Mouse (Mus musculus) cerebellum, postnatal 14 days (tissue): ENCODE measurements at regions not wholly inside any gene's neighbourhood (a gene's known extent, or its start where the extent isn't known, plus 50 kb on each side); places are given as distances from the start of the nearest gene placed in this dataset.

Experiments used
- DNase-seq, 2 experiments: peaks; one replicate each; pipeline ENCODE4 v3.0.0; 2021; ENCODE audit warnings: mixed read lengths in 2 of 2

- no peak for DNase-seq
Measured at GRCm38 (mm10) chr9:34323571-34323970, 162.1 kb upstream of the Kirrel3 start.

- DNase-seq = no peak
Measured at GRCm38 (mm10) chr9:34328723-34329122, 157.0 kb upstream of the Kirrel3 start.

DNA sequence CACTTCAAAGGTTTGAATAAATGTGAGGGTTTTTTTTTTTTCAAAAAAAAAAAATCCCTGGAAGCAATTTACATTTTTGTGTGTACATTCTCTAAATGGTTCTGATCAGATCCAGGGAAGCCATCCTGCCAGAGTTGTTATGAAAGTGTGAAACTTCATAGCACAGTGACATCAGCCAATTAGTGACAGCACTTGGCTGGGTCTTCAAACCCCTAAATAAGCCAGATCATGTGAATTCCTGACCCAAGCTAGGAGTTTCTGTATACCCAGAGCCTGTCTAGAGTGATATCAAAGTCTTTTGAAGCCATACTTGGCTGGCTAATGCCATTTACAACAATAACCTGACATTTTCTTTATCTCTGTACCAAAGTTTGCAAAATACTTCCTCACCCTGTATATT is 151.6 kb upstream of the Kirrel3 start:
- DNase-seq = no peak

GRCm38 (mm10) chr9:34334555-34335468 is 150.9 kb upstream of the Kirrel3 start:
- DNase-seq = no peak

- no peak for DNase-seq
Measured at GRCm38 (mm10) chr9:34348442-34348841, 137.3 kb upstream of the Kirrel3 start.

- no peak for DNase-seq
Measured at GRCm38 (mm10) chr9:34349997-34350396, 135.7 kb upstream of the Kirrel3 start.

DNA sequence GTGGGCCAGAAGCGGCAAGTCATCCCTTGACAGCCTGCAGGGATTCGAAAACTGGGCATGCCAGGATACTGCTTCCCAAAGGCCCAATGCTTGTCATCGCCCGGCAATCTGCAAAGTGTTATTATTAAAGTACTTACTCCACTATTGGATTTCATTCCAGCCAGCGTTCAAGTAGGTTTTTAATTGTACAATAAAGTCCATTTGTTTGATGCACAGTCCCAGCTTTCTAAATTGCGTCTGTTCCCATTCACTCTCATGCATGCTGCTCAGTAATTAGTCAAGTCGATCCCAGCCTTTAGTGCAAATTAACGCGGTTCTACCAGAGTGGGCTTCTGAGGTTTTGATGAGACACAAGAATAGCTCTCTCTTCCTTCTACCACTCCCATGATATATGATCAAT is 131.9 kb upstream of the Kirrel3 start:
- no peak for DNase-seq

GRCm38 (mm10) chr9:34354723-34355316 is 130.9 kb upstream of the Kirrel3 start:
- DNase-seq = no peak

DNA sequence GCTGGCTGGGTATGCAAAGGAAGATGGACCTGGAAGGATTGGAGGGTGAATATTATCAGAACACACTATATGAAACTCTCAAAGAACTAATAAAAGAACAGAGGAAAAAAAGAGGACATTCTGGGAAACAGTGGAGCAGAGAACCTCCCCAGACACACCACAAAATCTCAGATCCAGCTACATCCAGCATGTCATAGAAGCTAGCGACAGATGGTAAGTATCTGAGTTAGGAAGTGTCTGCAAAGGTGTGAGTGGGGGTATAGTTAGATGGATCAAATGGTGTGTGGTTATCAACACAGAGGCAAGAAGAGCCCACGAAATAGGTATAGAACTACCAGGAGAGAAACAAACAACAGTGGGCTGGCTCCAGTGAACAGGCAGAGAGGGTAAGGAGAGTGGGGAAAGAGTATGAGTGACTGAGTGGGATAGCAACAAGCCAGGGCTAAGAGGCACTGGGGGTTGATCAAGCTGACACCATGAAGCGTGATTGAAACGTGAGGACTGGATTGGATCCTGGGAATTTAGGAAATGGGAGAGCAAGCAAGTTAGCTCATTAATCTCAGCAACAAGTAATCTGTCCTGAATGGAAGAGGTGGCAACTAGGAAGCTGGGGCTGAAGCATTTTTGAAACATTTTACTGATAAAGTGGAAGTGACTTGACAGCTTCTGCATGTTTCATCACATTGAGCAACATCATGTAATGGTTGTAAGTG is 114.9 kb upstream of the Kirrel3 start:
- no peak for DNase-seq

GRCm38 (mm10) chr9:34375187-34375586 is 110.5 kb upstream of the Kirrel3 start:
- DNase-seq = no peak

GRCm38 (mm10) chr9:34380008-34380407 is 105.7 kb upstream of the Kirrel3 start:
- DNase-seq = no peak

GRCm38 (mm10) chr9:34381601-34382000 is 104.1 kb upstream of the Kirrel3 start:
- DNase-seq = no peak

DNA sequence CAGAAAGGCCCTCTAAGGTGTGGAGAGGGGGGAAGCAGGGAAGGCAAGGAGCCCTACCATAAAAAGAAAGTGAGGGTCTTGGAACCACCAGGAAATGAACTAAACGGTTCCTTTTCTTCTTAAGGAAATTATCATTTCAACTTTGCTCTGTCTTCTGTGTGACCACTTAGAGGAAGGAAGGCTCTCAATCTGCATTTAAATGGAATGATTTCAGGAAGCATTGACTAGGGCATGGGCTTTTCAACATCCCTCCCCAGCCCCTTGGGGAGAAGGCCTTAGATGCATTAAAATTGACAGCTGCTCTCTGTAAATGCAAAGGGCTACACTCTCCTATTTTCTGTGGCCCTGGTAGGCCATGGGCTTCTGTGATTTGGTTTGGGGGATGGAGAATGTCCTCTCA is 103.5 kb upstream of the Kirrel3 start:
- DNase-seq = no peak

- no peak for DNase-seq
Measured at GRCm38 (mm10) chr9:34386071-34386470, 99.6 kb upstream of the Kirrel3 start.

DNA sequence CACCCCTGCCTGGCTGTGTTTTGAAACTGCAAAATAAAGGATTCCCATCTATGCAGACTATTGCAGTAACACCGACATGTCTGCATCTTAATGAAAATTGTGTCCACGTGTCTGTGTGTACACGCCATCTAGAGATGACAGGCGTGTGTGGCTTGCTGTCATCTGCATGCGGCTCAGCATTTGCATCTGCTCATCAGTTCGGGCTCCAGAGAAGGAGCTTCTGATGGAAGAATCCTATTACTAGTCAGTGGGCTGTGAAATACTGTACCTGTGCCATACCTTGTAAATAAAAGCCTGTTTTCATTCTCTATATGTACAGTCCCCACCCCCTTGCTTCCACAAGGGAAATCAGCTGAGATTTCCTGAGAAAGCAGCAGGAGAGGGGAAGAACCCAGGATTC is 92.7 kb upstream of the Kirrel3 start:
- no peak for DNase-seq

DNA sequence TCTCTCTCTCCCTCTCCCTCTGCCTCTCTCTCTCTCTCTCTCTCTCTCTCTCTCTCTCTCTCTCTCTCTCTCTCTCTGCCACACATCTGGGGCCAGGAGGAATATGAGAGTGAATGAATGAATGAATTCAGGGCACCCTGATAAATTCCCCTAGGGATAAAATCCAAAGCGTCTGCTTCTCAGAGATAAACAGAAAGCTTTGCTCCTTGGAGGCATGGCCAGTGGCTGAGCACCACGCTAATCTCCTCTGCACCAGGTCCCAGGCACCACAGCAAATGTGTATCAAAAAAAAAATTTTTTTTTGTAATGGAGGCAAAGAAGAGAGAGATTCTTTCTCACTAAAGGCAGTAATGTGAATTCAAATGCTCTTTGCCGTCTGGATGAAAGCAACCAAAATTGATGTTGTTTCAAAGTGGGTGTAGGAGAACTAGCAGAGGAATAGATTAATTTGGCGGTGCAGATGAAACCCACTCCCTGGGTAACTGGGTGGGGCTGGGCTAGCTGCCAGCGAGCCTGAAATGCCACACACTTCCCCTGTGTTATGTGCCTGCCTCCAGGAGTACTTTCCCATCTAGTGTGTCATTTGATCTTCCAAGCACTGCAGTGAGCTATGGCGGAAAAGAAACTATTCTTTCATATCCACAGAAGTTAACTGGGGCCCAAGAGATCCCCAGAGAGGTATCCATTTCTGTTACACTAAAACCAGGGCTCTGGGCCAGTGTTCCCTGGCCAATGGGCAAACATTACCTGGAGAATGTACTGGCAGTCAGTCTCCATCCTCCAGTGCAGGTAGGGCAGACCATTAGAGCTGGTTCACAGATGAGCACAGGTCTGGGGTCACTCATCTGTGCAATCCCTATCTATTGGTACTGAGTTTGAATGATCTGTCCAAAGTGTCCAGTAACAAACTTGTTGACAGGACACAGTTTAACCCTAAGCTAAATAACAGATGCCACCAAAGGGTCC is 89.6 kb upstream of the Kirrel3 start:
- peak in 1 of 2 experiments; percentile 6 for DNase-seq

DNA sequence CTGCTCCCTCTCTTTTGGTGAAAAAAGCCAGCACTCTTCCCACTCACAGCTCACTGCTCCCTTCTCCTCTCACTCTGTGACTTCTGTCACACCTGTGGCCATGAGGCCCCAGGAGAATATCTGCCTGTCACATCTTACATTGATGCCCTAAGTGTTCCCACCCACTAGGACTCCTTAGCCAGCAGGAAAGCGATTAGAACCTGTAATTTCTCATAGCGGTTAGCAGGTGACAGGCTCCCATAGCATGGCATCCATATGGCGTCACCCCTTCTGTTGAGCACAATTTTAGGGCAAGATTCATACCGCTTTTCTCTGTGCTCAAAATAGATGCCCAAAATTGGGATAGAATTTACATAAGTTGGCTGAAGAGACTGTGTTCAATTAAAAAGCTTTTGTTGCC is 74.0 kb upstream of the Kirrel3 start:
- DNase-seq = no peak

DNA sequence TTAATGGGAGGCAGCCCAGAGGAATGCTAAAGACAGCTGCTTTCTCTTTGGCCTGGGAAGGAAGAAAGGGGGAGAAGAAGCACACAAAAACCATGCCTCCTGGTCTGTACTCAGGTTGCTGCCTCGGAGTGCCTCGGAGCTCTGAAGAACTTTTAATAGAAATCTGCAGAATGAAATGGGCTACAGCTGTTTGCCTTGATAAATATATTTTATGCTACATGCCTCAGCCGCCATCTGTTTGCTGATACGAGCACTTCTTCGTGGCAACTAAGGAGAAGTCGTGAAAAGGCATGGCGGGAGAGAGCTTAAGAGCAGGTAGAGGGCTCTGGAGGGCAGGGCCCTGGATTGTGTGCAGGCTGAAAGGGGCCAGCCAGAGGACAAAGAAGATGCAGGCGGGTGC is 69.5 kb upstream of the Kirrel3 start:
- no peak for DNase-seq

- no peak for DNase-seq
Measured at GRCm38 (mm10) chr9:34418100-34418499, 67.6 kb upstream of the Kirrel3 start.

- peak; percentile 14 to 50 for DNase-seq
Measured at GRCm38 (mm10) chr9:34421956-34422355, 63.7 kb upstream of the Kirrel3 start.

- peak in 1 of 2 experiments; percentile 24 for DNase-seq
Measured at GRCm38 (mm10) chr9:34423062-34423461, 62.6 kb upstream of the Kirrel3 start.

- no peak for DNase-seq
Measured at GRCm38 (mm10) chr9:34426589-34426988, 59.1 kb upstream of the Kirrel3 start.
